Mouse (Mus musculus) fibroblast of lung, adult 2 months (primary cell): ENCODE data around the gene Nab2.

Experiments
- DNase-seq: peaks from one replicate; pipeline ENCODE4 v3.0.0-alpha.2; 2011; ENCODE audit warnings: low read depth

Nab2 gene

DNA sequence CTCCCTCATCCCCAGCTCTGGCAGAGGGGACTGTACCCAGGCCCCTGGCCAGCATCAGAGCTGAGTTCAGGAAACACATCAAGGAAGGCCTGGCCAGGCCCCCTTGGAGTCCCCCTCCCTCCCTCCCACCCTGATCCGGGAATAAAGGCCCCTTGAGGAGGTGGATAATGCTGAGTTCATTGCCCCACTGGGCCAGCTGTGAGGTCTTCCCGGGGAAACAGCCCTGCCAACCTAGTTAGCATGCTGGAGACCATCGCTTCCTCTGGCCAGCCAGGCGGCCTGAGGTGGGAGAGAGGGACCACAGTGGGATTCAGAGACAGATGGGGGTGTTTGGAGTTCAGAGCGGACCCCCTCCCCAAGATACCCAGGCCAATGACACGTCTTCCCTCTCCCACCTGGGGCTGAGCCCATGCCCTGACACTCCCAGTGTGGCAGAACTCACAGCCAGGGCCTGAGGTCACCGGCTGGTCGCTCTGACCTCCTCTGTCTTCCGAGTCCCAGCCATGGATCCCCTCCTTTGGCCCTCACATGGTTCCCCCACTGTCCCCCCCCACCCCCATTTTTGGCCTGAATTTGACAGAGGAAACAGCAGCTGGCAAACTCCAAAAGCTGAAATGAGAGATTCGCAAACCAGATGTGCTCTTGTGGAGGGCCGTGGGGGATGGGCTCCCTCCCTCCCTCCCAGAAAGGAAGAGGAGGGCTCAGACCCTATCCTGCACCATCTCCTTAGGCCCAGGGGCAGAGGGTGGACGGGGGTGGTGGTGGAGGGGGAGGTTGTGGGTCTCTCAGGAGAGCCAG is 53.9 kb downstream of the Nab2 start:
- DNase-seq = no peak

DNA sequence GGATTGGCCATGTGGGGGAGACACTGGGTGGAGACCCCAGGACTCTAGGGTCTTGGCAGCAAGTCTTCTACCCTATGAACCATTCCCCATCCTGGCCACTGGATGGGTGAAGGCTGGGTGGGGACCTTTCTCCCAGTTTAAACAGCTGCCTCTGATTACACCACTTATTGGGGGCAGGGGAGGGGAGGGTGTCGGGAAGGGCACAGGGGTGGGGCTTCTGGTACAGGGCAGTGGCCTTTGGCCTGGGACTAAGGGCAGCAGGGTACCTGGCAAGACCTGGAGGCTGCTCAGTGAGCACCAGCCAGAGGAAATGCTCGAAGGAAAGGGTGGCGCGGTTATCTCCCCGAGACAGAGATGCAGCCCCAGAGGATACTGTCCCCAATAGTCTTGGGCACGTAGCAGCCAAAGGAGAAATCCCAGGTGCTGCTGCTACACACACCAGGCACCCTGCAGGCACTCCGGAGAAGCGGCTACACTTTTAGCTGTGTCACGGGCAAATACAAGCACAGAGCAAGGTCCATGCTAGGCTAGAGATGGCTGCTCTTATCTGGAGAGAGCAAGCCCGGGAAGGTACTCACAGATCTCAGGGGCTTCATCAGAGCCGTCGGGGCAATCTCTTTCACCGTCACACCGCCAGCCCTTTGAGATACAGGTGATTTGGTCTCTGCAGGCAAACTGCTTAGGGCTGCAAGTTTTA is 56.1 kb downstream of the Nab2 start:
- no peak for DNase-seq
